Mouse (Mus musculus) heart, embryonic 13.5 days (tissue): ENCODE measurements around the gene Alg9. TPM values are rescaled to one million over a fixed set of nuclear protein-coding genes. Genes with fewer than 3 reads are reported as not detected.

ENCODE experiments used
- ATAC-seq: fragments of 200-750 bp; cut with Nextera tagmentation; 2 replicates; pipeline ENCODE4 v1.8.0; 2017; ENCODE audit warnings: moderate TSS enrichment; ENCODE audit not compliant: insufficient number of reproducible peaks, low FRiP score, low TSS enrichment; ENCODE audit errors: extremely low read depth
- H3K27ac ChIP-seq: fragments of 300-500 bp; sonication (generic); replicated peaks from 2 replicates; pipeline ENCODE4 v1.5.1; 2015; ENCODE audit warnings: moderate library complexity, mild to moderate bottlenecking, inconsistent platforms
- H3K27me3 ChIP-seq: fragments of 300-500 bp; sonication (generic); replicated peaks from 2 replicates; pipeline ENCODE4 v1.6.1; 2015; ENCODE audit warnings: mild to moderate bottlenecking, inconsistent platforms
- H3K36me3 ChIP-seq: fragments of 300-500 bp; sonication (generic); 2 replicates; pipeline ENCODE4 v1.6.1; 2015; ENCODE audit warnings: mild to moderate bottlenecking, inconsistent platforms
- H3K4me1 ChIP-seq: fragments of 300-500 bp; sonication (generic); 2 replicates; pipeline ENCODE4 v1.6.1; 2015; ENCODE audit warnings: inconsistent platforms
- H3K4me2 ChIP-seq: fragments of 300-500 bp; sonication (generic); 2 replicates; pipeline ENCODE4 v1.6.1; 2015; ENCODE audit warnings: inconsistent platforms, mild to moderate bottlenecking, moderate library complexity
- H3K4me3 ChIP-seq: fragments of 300-500 bp; sonication (generic); 2 replicates; pipeline ENCODE4 v1.5.1; 2015; ENCODE audit warnings: moderate library complexity, mild to moderate bottlenecking, inconsistent platforms
- H3K9ac ChIP-seq: fragments of 300-500 bp; sonication (generic); 2 replicates; pipeline ENCODE4 v1.6.1; 2015; ENCODE audit warnings: inconsistent platforms, mild to moderate bottlenecking, moderate library complexity
- H3K9me3 ChIP-seq: fragments of 300-500 bp; sonication (generic); 2 replicates; pipeline ENCODE4 v1.6.1; 2016; ENCODE audit warnings: inconsistent platforms
- WGBS: fragments of 180-500 bp; shearing (Covaris S2); methylation state at CpG from one replicate; pipeline ENCODE4 v1.1.7; 2015; ENCODE audit warnings: mixed read lengths; 5-methylcytosine and 5-hydroxymethylcytosine counted together
- polyA plus RNA-seq: library from polyadenylated mRNA; unstranded; fragments of >200 nt; fragmentation: Nextera tagmentation; extraction: Ambion mirVana; gene quantifications from 2 replicates; pipeline ENCODE4 v1.2.1, GENCODE M21; 2015

The Alg9 gene
- polyA plus RNA-seq, 1 experiment from 2014 or later: 27.3 TPM

DNA sequence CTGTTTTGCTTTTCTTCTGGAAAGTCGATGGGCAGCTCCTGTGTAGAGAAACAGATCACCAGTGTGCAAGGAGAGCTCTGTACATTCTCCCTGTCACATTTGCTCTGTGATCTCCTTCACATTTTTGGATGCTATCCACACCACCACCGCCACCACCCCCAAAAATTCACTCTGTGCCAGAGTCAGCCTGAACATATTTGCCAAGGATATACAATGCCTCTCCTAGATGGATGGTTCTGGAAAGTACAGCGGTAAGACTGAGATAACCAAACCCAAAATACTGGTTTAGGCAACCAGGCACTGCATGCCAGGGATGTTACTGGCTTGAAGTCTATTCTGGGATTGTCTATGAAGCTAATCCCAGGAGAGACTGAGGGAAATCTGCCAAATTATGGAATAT is 32.6 kb upstream of the Alg9 start:
- WGBS: 75% methylated on average over 3 of the region's 3 CpGs
- Histone ChIP-seq H3K4me3 (no peak overlapping the region), H3K4me1 (peaks cover 47% of the 10 kb centered on the region), H3K36me3 (0 out of 2 replicates have a peak, but pooled peaks cover 3% of the 10 kb centered on the region), H3K9me3 (no peaks in the 10 kb centered on the region), H3K4me2 (no peak overlapping the region), H3K27ac (peak overlapping the region; percentile 21; the same call in 1 of the 2 replicates), H3K9ac (no peak overlapping the region), H3K27me3 (no peaks in the 10 kb centered on the region)
- no peak for ATAC-seq

DNA sequence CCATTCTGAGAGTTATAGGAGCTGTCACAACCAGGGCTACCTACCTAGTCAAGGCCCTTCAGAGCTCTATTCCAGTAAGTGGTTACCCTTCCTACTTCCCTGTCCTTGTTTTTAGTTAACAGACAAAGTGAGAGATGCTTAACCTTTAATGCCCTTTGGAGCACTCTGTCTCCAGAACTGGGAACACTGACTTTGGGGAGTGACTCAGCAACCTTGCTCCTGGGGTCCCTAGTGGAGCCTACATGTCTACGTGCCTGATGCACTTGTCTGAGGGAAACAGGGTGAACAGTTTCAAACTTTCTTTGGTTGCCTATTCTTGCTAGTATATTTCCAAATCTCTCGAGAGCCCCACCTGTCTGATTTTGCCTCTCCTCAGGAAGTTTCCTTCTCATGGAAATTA is 32.1 kb upstream of the Alg9 start:
- Histone ChIP-seq H3K9ac (no peak overlapping the region), H3K9me3 (no peaks in the 10 kb centered on the region), H3K4me3 (no peak overlapping the region), H3K4me1 (peaks cover 52% of the 10 kb centered on the region), H3K27me3 (no peaks in the 10 kb centered on the region), H3K27ac (0 out of 2 replicates have a peak overlapping the region, but pooled peaks have one; percentile 22), H3K36me3 (0 out of 2 replicates have a peak, but pooled peaks cover 3% of the 10 kb centered on the region), H3K4me2 (no peak overlapping the region)
- ATAC-seq: no peak
- 60% methylated on average over 2 of the region's 2 CpGs for WGBS

- Histone ChIP-seq H3K9ac (peak overlapping the region; percentile 83), H3K9me3 (no peaks in the 10 kb centered on the region), H3K36me3 (0 out of 2 replicates have a peak, but pooled peaks cover 3% of the 10 kb centered on the region), H3K4me1 (peaks cover 61% of the 10 kb centered on the region), H3K4me2 (peak overlapping the region; percentile 75), H3K27ac (peak overlapping the region; percentile 85), H3K27me3 (no peaks in the 10 kb centered on the region), H3K4me3 (peak overlapping the region; percentile 62)
- WGBS: 12% methylated on average over 7 of the region's 7 CpGs
- no peak for ATAC-seq
Observed at GRCm38 (mm10) chr9:50745806-50746205, 29.0 kb upstream of the Alg9 start.

DNA sequence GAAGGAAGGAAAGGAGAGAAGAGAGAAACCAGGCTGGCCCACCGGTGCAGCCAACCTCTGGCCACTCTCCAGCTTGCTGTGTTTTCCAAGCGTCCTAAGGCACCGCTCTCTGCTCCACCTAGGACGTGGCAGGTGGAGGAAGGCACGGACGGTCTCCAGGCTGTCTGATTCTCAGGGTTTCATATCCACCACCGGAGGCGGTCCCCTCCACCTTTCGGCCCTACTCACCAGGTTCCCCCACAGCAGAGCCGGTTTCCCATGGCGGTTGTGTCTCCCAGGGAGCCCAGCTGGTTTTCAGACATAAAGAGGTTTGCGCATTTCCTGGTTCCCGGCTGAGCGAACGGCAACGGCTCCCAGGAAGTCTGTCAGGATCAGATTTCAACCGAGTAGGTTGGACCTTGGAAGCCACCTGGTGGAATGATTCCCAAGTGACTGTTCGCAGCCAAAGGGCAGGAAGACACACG is 28.6 kb upstream of the Alg9 start, which contains the start of gene 2310030G06Rik:
2310030G06Rik (minus strand) TSS at position 323 of the 464 bp plus-strand sequence.
- H3K36me3 ChIP-seq: 0 out of 2 replicates have a peak, but pooled peaks cover 3% of the 10 kb centered on the region
- peak within 1 kb of the TSS; percentile 83 for H3K9ac ChIP-seq
- H3K27ac ChIP-seq: peak within 1 kb of the TSS; percentile 85
- H3K4me3 ChIP-seq: peak within 1 kb of the TSS; percentile 62
- H3K27me3 ChIP-seq: no peaks in the 10 kb centered on the region
- WGBS: 2% methylated on average over 19 of the region's 19 CpGs
- no peaks in the 10 kb centered on the region for H3K9me3 ChIP-seq
- H3K4me1 ChIP-seq: peaks cover 65% of the 10 kb centered on the region
- ATAC-seq: no peak
- H3K4me2 ChIP-seq: peak within 1 kb of the TSS; percentile 75

- Histone ChIP-seq H3K27me3 (no peaks in the 10 kb centered on the region), H3K4me3 (peak overlapping the region; percentile 66), H3K27ac (peak overlapping the region; percentile 100), H3K36me3 (peaks cover 16% of the 10 kb centered on the region), H3K9me3 (no peaks in the 10 kb centered on the region), H3K9ac (peak overlapping the region; percentile 91), H3K4me1 (peaks cover 84% of the 10 kb centered on the region), H3K4me2 (peak overlapping the region; percentile 80)
- no peak for ATAC-seq
- WGBS: 40% methylated on average over 6 of the region's 6 CpGs
Observed at GRCm38 (mm10) chr9:50750706-50751105, 24.1 kb upstream of the Alg9 start.

- no peak for ATAC-seq
- peak within 1 kb of the TSS; percentile 91 for H3K9ac ChIP-seq
- no peaks in the 10 kb centered on the region for H3K9me3 ChIP-seq
- peak within 1 kb of the TSS; percentile 66 for H3K4me3 ChIP-seq
- H3K27me3 ChIP-seq: no peaks in the 10 kb centered on the region
- 33% methylated on average over 22 of the region's 22 CpGs for WGBS
- H3K27ac ChIP-seq: peak within 1 kb of the TSS; percentile 100
- H3K4me1 ChIP-seq: peaks cover 80% of the 10 kb centered on the region
- H3K4me2 ChIP-seq: peak within 1 kb of the TSS; percentile 80
- H3K36me3 ChIP-seq: peaks cover 22% of the 10 kb centered on the region
Observed at GRCm38 (mm10) chr9:50751323-50751722, 23.5 kb upstream of the Alg9 start, which contains the start of gene Cryab. TSS of gene Cryab (plus strand) at chr9:50751325.

GRCm38 (mm10) chr9:50752054-50752602 is 22.7 kb upstream of the Alg9 start, which contains the start of gene Hspb2:
TSS of gene Hspb2 (minus strand) at chr9:50752354.
- Histone ChIP-seq H3K4me3 (peak within 1 kb of the TSS; percentile 66), H3K4me2 (peak within 1 kb of the TSS; percentile 80), H3K9ac (peak within 1 kb of the TSS; percentile 94), H3K36me3 (peaks cover 30% of the 10 kb centered on the region), H3K9me3 (no peaks in the 10 kb centered on the region), H3K27me3 (no peaks in the 10 kb centered on the region), H3K4me1 (peaks cover 72% of the 10 kb centered on the region), H3K27ac (peak within 1 kb of the TSS; percentile 100)
- WGBS: 28% methylated on average over 14 of the region's 14 CpGs
- ATAC-seq: peak; percentile 71

GRCm38 (mm10) chr9:50752784-50753615 is 21.8 kb upstream of the Alg9 start:
- H3K4me2 ChIP-seq: peak overlapping the region; percentile 80
- no peaks in the 10 kb centered on the region for H3K27me3 ChIP-seq
- H3K9ac ChIP-seq: peak overlapping the region; percentile 94
- H3K4me1 ChIP-seq: peaks cover 66% of the 10 kb centered on the region
- 30% methylated on average over 17 of the region's 17 CpGs for WGBS
- H3K9me3 ChIP-seq: no peaks in the 10 kb centered on the region
- peaks cover 31% of the 10 kb centered on the region for H3K36me3 ChIP-seq
- peak; percentile 81 for ATAC-seq
- peak overlapping the region; percentile 100 for H3K27ac ChIP-seq
- H3K4me3 ChIP-seq: peak overlapping the region; percentile 66

DNA sequence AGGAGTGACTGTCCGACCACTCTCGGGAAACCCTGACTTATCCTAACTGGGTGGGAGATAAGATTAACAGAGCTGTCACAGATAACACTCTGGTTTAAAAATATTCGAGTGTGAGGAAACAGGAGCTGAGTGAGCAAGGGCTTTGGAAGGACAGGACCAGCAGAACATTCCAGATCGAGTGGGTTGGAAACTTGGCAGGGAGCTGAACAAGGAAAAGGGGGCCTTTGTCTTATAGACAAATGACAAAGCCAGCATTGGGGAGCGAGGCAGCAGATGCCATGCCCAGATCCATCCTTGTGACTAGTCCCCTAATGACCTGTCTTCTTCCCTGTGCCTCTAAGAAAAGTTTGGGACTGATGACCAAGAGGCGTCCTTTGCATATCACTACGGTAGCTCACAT is 20.9 kb upstream of the Alg9 start:
- peak overlapping the region; percentile 94 for H3K9ac ChIP-seq
- no peaks in the 10 kb centered on the region for H3K27me3 ChIP-seq
- H3K4me2 ChIP-seq: peak overlapping the region; percentile 80
- peak overlapping the region; percentile 100 for H3K27ac ChIP-seq
- H3K9me3 ChIP-seq: no peaks in the 10 kb centered on the region
- peaks cover 29% of the 10 kb centered on the region for H3K36me3 ChIP-seq
- 7% methylated on average over 7 of the region's 7 CpGs for WGBS
- H3K4me1 ChIP-seq: peaks cover 58% of the 10 kb centered on the region
- ATAC-seq: no peak
- H3K4me3 ChIP-seq: peak overlapping the region; percentile 66

- H3K4me3 ChIP-seq: no peak overlapping the region
- no peaks in the 10 kb centered on the region for H3K9me3 ChIP-seq
- H3K27me3 ChIP-seq: no peaks in the 10 kb centered on the region
- no peak overlapping the region for H3K4me2 ChIP-seq
- H3K27ac ChIP-seq: no peak overlapping the region
- H3K4me1 ChIP-seq: peaks cover 39% of the 10 kb centered on the region
- no peak for ATAC-seq
- 59% methylated on average over 5 of the region's 5 CpGs for WGBS
- H3K9ac ChIP-seq: no peak overlapping the region
- peaks cover 28% of the 10 kb centered on the region for H3K36me3 ChIP-seq
Observed at GRCm38 (mm10) chr9:50756711-50757110, 18.1 kb upstream of the Alg9 start.

- H3K9ac ChIP-seq: no peak overlapping the region
- H3K36me3 ChIP-seq: peaks cover 9% of the 10 kb centered on the region
- ATAC-seq: no peak
- no peaks in the 10 kb centered on the region for H3K27me3 ChIP-seq
- H3K4me3 ChIP-seq: no peak overlapping the region
- no peaks in the 10 kb centered on the region for H3K9me3 ChIP-seq
- H3K4me1 ChIP-seq: 0 out of 2 replicates have a peak, but pooled peaks cover 3% of the 10 kb centered on the region
- no peak overlapping the region for H3K4me2 ChIP-seq
- H3K27ac ChIP-seq: no peak overlapping the region
- 58% methylated on average over 6 of the region's 6 CpGs for WGBS
Observed at GRCm38 (mm10) chr9:50761520-50762243, 13.1 kb upstream of the Alg9 start.
